Mouse (Mus musculus): ENCODE results near the gene Myadm.

GRCm38 (mm10) chr7:3286036-3286435 is 2.8 kb upstream of the Myadm start:
- TF ChIP-seq CTCF (IDR thresholded peaks at IDR 0.05; ENCODE audit: insufficient read depth, low read length): no peak
- no peak for TF ChIP-seq POLR2A (IDR thresholded peaks at IDR 0.05; ENCODE audit: borderline replicate concordance, extremely low read depth, low read depth, low read length)
